Mouse (Mus musculus): Measurements from ENCODE around the gene Aar2.
"Not testable (repeated sequence)": the region's sequence is repeated elsewhere in the genome, so short reads cannot be mapped to it uniquely, and the experiment has no call there.

The Aar2 gene

DNA sequence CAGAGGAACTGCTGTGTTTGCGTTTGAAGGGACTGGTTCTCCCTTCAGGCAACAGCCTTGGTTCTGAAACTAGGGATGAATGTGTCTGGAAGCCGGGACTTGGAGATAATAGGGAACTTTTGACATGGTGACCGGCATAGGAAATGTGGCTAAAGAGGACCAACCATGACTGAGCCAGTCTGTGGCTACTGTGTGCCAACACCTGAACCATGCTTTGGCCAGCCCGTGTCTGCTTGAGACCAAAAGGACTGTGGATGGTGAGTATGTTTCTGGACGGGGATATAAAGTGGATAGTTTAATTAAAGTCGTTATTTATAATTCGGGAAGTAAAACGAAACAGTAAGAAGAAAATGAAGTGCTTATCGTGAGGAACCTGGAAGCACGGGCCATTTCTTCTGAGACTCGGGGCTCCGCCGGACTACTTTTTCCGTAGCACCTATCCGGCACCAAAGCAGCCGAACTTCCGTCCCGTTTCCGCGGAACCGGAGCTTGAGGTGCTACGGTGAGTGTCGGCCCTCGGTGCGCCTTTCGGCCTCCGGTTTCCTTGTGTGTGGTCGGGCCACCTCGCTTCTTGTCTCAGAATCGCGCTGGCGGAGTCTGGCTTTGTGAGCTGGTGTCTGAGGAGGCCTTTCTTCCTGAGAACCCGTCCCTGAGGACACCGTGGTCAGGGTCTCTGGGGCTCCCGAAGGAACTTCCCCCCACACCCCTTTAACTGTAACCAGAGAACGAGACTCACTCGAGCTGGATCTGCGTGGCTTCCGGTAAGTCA, at the start of gene Aar2:
Aar2 (plus strand) TSS at position 462 of the 769 bp plus-strand sequence.
- DNase-seq (ENCODE audit: low spot score): peak; percentile 75

- no peak for DNase-seq (ENCODE audit: low spot score)
These were observed 49.5 kb upstream of the Aar2 start for GRCm38 (mm10) chr2:156497915-156498314.

GRCm38 (mm10) chr2:156501025-156501424, 46.4 kb upstream of the Aar2 start:
- DNase-seq (ENCODE audit: low spot score): no peak

GRCm38 (mm10) chr2:156505533-156505932, 41.9 kb upstream of the Aar2 start:
- DNase-seq (ENCODE audit: low spot score): no peak

DNA sequence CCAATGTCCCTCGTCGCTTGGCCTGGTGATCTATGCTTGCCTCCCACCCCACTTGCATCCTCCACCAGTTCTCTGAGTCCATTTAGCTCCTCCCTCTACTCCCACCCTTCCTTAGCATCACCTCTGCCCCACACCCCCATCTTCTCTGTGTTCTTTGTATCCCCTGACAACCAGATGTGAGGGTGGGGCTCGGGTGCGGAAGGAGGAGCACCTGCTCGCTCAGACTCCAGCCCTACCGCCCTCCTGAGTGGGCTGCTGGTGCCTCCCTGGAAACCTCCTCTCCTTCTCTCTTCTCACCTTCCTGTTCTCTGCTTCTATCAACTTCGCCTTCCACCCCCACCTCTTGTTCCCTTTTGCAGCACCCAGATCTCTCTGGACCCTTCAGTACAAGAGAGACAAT, 35.4 kb upstream of the Aar2 start:
- no peak for DNase-seq (ENCODE audit: low spot score)

GRCm38 (mm10) chr2:156512561-156512960, 34.8 kb upstream of the Aar2 start:
- no peak for DNase-seq (ENCODE audit: low spot score)

- DNase-seq (ENCODE audit: low spot score): no peak
These were observed 32.3 kb upstream of the Aar2 start for GRCm38 (mm10) chr2:156515102-156515501.

DNA sequence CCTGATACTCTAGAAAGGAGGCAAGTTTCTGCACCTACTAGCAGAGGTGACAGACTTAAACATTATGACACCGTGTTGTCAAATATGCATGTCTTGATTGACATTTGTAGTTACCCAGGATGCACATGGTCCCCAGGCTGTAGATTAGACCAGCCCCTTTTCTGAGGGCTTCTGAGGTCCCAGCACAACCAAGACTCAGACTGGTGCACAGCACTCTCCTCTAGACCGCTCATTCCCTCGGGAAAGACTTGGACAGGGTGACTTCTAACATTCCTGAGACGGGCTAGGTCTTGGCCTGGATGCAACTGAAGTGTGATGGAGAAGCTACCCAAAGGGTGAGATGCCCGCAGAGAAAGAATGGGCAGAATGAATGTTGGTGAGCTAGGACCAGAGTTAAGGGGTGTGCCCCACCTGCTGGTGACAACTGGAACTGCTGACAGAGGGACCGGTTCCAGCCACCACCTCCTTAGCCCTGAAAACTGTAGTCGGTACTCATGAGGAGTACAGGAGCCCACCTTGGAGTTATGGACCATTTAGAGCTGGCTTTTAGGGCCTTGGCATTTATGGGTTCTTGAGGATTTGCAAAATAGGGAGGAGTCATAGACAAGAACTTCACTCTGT, 31.7 kb upstream of the Aar2 start:
- DNase-seq (ENCODE audit: low spot score): no peak

- not testable (repeated sequence) for DNase-seq (ENCODE audit: low spot score)
These were observed 30.7 kb upstream of the Aar2 start for GRCm38 (mm10) chr2:156516678-156517077.

- no peak for DNase-seq (ENCODE audit: low spot score)
These were observed 29.1 kb upstream of the Aar2 start for GRCm38 (mm10) chr2:156518306-156518705.

- no peak for DNase-seq (ENCODE audit: low spot score)
These were observed 27.8 kb upstream of the Aar2 start for GRCm38 (mm10) chr2:156519584-156519983.

GRCm38 (mm10) chr2:156522994-156523393, 24.4 kb upstream of the Aar2 start:
- DNase-seq (ENCODE audit: low spot score): no peak

DNA sequence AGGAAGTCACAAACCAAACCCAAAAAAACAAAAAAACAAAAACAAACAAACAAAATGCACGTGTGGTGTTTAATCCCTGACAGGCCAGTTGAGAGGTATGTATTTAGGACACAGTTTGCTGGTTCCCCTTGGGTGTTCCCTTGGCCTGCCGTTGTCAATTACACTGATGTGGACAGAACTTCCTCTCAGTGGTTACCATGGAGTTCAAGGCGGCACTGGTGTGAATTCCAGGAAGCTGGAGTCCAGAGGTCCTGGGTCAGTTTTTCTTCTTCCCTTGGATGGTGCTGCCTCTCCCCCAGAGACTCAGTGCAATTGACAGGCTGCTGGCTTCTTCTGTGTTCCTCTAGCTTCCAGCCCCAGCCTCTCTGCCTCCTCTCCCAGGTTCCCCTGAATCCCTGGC, 23.3 kb upstream of the Aar2 start:
- no peak for DNase-seq (ENCODE audit: low spot score)

DNA sequence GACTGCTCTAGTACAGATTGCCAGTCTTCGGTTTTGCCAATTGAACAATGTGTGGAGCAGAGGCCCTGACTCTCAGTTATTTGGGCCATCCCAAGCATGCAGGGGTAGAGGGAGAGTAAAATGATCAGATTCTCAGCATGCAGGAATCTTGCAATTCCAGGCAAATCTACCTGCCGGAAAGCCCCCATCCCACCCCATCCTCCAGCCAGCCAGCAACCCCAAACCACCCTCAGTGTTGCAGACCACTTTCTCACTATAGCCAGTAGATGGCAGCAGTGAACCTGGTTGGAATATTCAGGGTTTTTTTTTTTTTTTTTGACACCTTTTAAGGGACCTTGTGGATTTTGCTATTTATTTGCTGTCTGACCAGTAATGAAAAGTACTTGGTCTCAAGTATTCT, 17.7 kb upstream of the Aar2 start:
- no peak for DNase-seq (ENCODE audit: low spot score)

DNA sequence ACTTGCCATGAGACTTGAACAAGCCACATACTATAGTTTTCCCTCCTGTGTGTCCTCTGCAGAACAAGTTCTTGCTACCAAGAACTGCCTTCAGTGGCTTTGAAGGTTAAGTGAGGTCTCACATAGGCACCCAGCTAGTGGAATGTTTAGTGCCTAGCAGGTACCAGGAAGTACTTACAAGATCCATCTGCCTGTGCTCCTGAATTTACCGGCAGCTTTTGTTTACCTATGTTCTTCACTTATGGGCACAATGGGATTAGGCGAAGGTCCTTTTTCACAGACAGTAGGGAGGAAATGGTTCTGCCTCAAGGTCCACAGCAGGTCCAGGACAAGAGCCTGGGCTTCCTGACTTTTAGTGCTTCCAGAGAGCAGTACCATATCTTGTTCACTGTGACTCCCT, 14.2 kb upstream of the Aar2 start:
- DNase-seq (ENCODE audit: low spot score): no peak

- DNase-seq (ENCODE audit: low spot score): no peak
These were observed 8.4 kb upstream of the Aar2 start for GRCm38 (mm10) chr2:156538817-156539555.

DNA sequence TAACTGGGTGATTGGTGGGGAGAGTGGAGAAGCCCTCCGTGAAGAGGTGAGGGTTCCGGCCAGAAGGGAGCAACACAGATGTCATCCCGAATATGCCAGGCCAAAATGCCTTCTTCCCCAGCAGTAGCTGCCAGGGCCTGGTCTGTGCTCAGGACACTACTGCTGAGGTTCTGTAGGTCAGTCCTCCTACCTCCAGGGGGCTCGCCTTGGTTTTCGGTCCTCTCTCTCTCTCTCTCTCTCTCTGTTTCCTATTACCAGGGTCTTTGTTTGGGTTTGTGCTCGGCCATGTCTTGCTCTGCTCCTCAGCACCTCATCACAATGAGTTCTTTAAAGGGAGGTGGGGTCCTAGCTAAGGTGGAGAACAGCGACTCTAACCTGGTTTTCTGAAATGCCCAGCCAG, 6.4 kb upstream of the Aar2 start:
- DNase-seq (ENCODE audit: low spot score): no peak

DNA sequence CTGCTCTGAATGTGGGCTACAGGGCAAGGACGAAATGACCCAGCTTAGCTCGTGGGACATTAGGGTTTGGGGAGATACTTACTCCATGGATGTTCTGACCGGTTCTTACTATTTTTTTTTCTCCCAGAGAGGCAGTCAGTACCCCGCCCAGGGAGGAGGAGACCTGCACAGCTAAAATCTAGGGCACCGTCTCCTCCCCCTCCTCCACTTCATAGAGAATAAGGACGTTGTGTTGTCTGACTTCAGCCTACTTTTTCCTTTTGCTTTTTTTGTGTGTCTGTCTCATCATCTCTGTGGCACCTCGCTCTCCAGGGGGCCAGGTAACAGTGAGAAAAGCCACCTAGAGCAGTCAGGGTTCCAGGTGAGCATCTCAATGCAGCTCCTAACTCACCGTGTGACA, 5.0 kb upstream of the Aar2 start:
- DNase-seq (ENCODE audit: low spot score): no peak

GRCm38 (mm10) chr2:156543804-156544203, 3.6 kb upstream of the Aar2 start:
- no peak for DNase-seq (ENCODE audit: low spot score)

- no peak for DNase-seq (ENCODE audit: low spot score)
These were observed 5.0 kb downstream of the Aar2 start for GRCm38 (mm10) chr2:156552421-156552820.

DNA sequence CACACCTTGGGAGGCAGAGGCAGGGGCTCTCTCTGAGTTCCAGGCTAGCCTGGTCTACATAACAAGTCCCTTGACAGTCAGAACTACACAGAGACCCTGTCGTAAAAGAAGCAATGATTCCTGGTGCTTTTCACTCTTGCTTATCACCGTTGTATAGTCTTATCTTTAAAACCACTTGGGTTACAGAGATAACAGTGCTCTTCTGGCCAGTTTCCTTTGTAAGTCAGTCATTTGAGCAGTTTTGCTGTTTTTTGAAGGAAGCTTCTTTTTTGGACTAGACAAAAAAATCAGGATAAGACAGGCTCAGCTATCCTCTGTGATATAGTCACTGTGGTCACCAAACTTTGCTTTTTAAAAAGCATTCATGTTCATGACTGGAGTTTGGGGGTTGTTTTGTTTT, 14.4 kb downstream of the Aar2 start:
- DNase-seq (ENCODE audit: low spot score): no peak

DNA sequence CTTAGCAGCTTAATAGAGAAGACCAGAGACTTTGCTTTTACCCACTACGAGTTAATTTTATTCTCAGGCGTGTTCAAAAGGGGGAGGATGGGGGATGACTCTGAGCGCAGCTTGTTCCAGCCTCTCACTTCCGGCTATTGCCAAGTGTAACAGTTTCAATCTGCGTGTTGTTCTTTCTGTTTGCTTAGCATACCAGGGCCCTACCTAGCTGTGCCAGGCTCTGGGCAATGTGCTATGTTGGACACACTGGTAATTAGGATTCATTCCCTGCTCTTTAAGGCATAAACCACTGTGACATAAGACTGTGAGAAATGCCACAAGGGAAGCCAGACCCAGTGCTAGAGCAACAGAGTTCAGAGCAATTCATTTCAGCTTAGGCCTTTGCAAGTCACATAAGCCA, 16.2 kb downstream of the Aar2 start:
- no peak for DNase-seq (ENCODE audit: low spot score)

GRCm38 (mm10) chr2:156566512-156566911, 19.1 kb downstream of the Aar2 start:
- no peak for DNase-seq (ENCODE audit: low spot score)

Data from spleen, adult 12 weeks (tissue).